Mouse (Mus musculus) 3134 (cell line): ENCODE measurements around the gene Tmem141.

Experiments used
- DNase-seq: peaks from one replicate; pipeline ENCODE4 v3.0.0-alpha.2; 2011; ENCODE audit warnings: low spot score; ENCODE audit not compliant: insufficient read length; ENCODE audit errors: extremely low read depth

Tmem141 gene

GRCm38 (mm10) chr2:25621229-25622200 lies at the start of gene Tmem141:
Gene Tmem141, minus strand, starts transcription at chr2:25622005.
- DNase-seq = peak; percentile 92

- no peak for DNase-seq
Observed at GRCm38 (mm10) chr2:25666516-25666915, 44.7 kb upstream of the Tmem141 start.

GRCm38 (mm10) chr2:25664125-25664524 lies 42.3 kb upstream of the Tmem141 start:
- DNase-seq = no peak

GRCm38 (mm10) chr2:25663511-25663910 lies 41.7 kb upstream of the Tmem141 start:
- no peak for DNase-seq

- DNase-seq = peak; percentile 25
Observed at GRCm38 (mm10) chr2:25661245-25661970, 39.6 kb upstream of the Tmem141 start.

- peak; percentile 44 for DNase-seq
Observed at GRCm38 (mm10) chr2:25660279-25660678, 38.5 kb upstream of the Tmem141 start.

- DNase-seq = no peak
Observed at GRCm38 (mm10) chr2:25657652-25658051, 35.8 kb upstream of the Tmem141 start, which contains the start of gene Lcn5. Gene Lcn5, plus strand, starts transcription at chr2:25657952.

GRCm38 (mm10) chr2:25657246-25657645 lies 35.4 kb upstream of the Tmem141 start:
- peak; percentile 18 for DNase-seq

GRCm38 (mm10) chr2:25656691-25657090 lies 34.9 kb upstream of the Tmem141 start:
- peak; percentile 48 for DNase-seq

GRCm38 (mm10) chr2:25654502-25654901 lies 32.7 kb upstream of the Tmem141 start:
- no peak for DNase-seq

GRCm38 (mm10) chr2:25652902-25653301 lies 31.1 kb upstream of the Tmem141 start, which contains the start of gene Lcn8:
Gene Lcn8, plus strand, starts transcription at chr2:25653120.
- DNase-seq = no peak

GRCm38 (mm10) chr2:25639890-25640289 lies 18.1 kb upstream of the Tmem141 start:
- DNase-seq = no peak

- DNase-seq = no peak
Observed at GRCm38 (mm10) chr2:25634046-25634445, 12.2 kb upstream of the Tmem141 start.

GRCm38 (mm10) chr2:25633616-25634015 lies 11.8 kb upstream of the Tmem141 start:
- no peak for DNase-seq

GRCm38 (mm10) chr2:25628738-25629137 lies 6.9 kb upstream of the Tmem141 start:
- DNase-seq = no peak

GRCm38 (mm10) chr2:25627811-25628210 lies 6.0 kb upstream of the Tmem141 start, which contains the start of gene Fcna:
Gene Fcna, minus strand, starts transcription at chr2:25628030.
- DNase-seq = no peak

- no peak for DNase-seq
Observed at GRCm38 (mm10) chr2:25625986-25626385, 4.2 kb upstream of the Tmem141 start.

- no peak for DNase-seq
Observed at GRCm38 (mm10) chr2:25620852-25621228, 965 bp downstream of the Tmem141 start.

- DNase-seq = no peak
Observed at GRCm38 (mm10) chr2:25620386-25620785, 1.4 kb downstream of the Tmem141 start.

GRCm38 (mm10) chr2:25617578-25617977 lies 4.2 kb downstream of the Tmem141 start, which contains the start of gene Ccdc183:
Gene Ccdc183, minus strand, starts transcription at chr2:25617678.
- no peak for DNase-seq

- DNase-seq = no peak
Observed at GRCm38 (mm10) chr2:25616398-25616797, 5.4 kb downstream of the Tmem141 start.
